Mouse (Mus musculus) myocyte (in vitro differentiated cells): ENCODE data around the gene Ndufb10. TPM values are rescaled to one million over a fixed set of nuclear protein-coding genes. Genes with fewer than 3 reads are reported as not detected.

Experiments used
- H3K27me3 ChIP-seq: one replicate; pipeline ENCODE4 v1.6.1; 2011; ENCODE audit not compliant: control insufficient read depth, insufficient read depth, insufficient read length
- H3K36me3 ChIP-seq: one replicate; pipeline ENCODE4 v1.6.1; 2011; ENCODE audit not compliant: control insufficient read depth, insufficient read depth
- H3K4me2 ChIP-seq: one replicate; pipeline ENCODE4 v1.6.1; 2011; ENCODE audit warnings: low read depth, control low read depth
- H3K4me3 ChIP-seq: one replicate; pipeline ENCODE4 v1.5.1; 2011; ENCODE audit warnings: mild to moderate bottlenecking, control low read depth, moderate library complexity
- H3K79me2 ChIP-seq: one replicate; pipeline ENCODE4 v1.6.1; 2011; ENCODE audit not compliant: control insufficient read depth, insufficient read depth
- H3ac ChIP-seq: one replicate; pipeline ENCODE4 v1.6.1; 2011; ENCODE audit not compliant: control insufficient read depth, insufficient read length
- CEBPB ChIP-seq: IDR thresholded peaks from 2 replicates; pipeline ENCODE4 v1.6.1; 2011; ENCODE audit warnings: mild to moderate bottlenecking, moderate library complexity; ENCODE audit not compliant: poor library complexity, insufficient read depth, severe bottlenecking
- E2F4 ChIP-seq: IDR thresholded peaks from one replicate; pipeline ENCODE4 v1.6.1; 2011; ENCODE audit warnings: mild to moderate bottlenecking, control low read depth, moderate library complexity; ENCODE audit not compliant: insufficient read depth
- MAX ChIP-seq: IDR thresholded peaks from one replicate; pipeline ENCODE4 v1.6.1; 2011; ENCODE audit warnings: low read depth, mild to moderate bottlenecking, control low read depth
- MYOD1 ChIP-seq, 3 experiments: IDR thresholded peaks; one replicate each; pipeline ENCODE4 v1.6.1; 2011; ENCODE audit warnings: control low read depth in 2 of 3, low read depth in 2 of 3, mild to moderate bottlenecking in 2 of 3, moderate library complexity in 1 of 3; ENCODE audit not compliant: insufficient read length in 2 of 3, control insufficient read depth in 1 of 3
- MYOG ChIP-seq, 3 experiments: IDR thresholded peaks; one replicate each; pipeline ENCODE4 v1.6.1; 2011; ENCODE audit warnings: control low read depth in 2 of 3, low read depth in 2 of 3, mild to moderate bottlenecking in 2 of 3; ENCODE audit not compliant: insufficient read length in 2 of 3, control insufficient read depth in 1 of 3, insufficient read depth in 1 of 3
- POLR2A ChIP-seq: IDR thresholded peaks from one replicate; pipeline ENCODE4 v1.6.1; 2011; ENCODE audit warnings: low read depth, mild to moderate bottlenecking, control low read depth, moderate library complexity; ENCODE audit not compliant: insufficient read length
- POLR2AphosphoS2 ChIP-seq: IDR thresholded peaks from one replicate; pipeline ENCODE4 v1.6.1; 2011; ENCODE audit warnings: low read depth, control low read depth; ENCODE audit not compliant: insufficient read length
- REST ChIP-seq: IDR thresholded peaks from one replicate; pipeline ENCODE4 v1.6.1; 2011; ENCODE audit warnings: mild to moderate bottlenecking, control low read depth, moderate library complexity; ENCODE audit not compliant: insufficient read depth, insufficient read length
- SRF ChIP-seq: IDR thresholded peaks from one replicate; pipeline ENCODE4 v1.6.1; 2011; ENCODE audit warnings: low read depth; ENCODE audit not compliant: control insufficient read depth, insufficient read length
- TCF12 ChIP-seq: IDR thresholded peaks from one replicate; pipeline ENCODE4 v1.6.1; 2011; ENCODE audit warnings: mild to moderate bottlenecking, control low read depth; ENCODE audit not compliant: poor library complexity, insufficient read depth, severe bottlenecking
- TCF3 ChIP-seq: IDR thresholded peaks from one replicate; pipeline ENCODE4 v1.6.1; 2011; ENCODE audit warnings: low read depth, control low read depth; ENCODE audit not compliant: insufficient read length
- USF1 ChIP-seq: IDR thresholded peaks from one replicate; pipeline ENCODE4 v1.6.1; 2011; ENCODE audit warnings: low read depth, mild to moderate bottlenecking, control low read depth, moderate library complexity
- polyA plus RNA-seq: library from polyadenylated mRNA; unstranded; fragments of >200 nt; fragmentation: generic; extraction: Trizol; gene quantifications from one replicate; pipeline ENCODE4 v1.2.1, GENCODE M21; 2012; ENCODE audit warnings: missing spikeins

Gene Ndufb10
- polyA plus RNA-seq, 1 experiment: 547 TPM

GRCm38 (mm10) chr17:24728184-24728583 lies 3.9 kb upstream of the Ndufb10 start:
- H3K4me2 ChIP-seq: no peak overlapping the region
- no peak for TF ChIP-seq MYOG (IDR thresholded peaks at IDR 0.05; ENCODE audit: control insufficient read depth in 1 of 3, insufficient read depth in 1 of 3, insufficient read length in 2 of 3, low read depth in 2 of 3)
- TF ChIP-seq E2F4: no peak
- no peak for TF ChIP-seq USF1
- TF ChIP-seq MAX: no peak
- no peak for TF ChIP-seq TCF12
- no peak for TF ChIP-seq MYOD1 (IDR thresholded peaks at IDR 0.05; ENCODE audit: control insufficient read depth in 1 of 3, insufficient read length in 2 of 3, low read depth in 2 of 3)
- no peak overlapping the region for H3ac ChIP-seq
- H3K36me3 ChIP-seq: no peaks in the 10 kb centered on the region
- H3K79me2 ChIP-seq: peaks cover 9% of the 10 kb centered on the region
- H3K4me3 ChIP-seq: no peak overlapping the region
- no peaks in the 10 kb centered on the region for H3K27me3 ChIP-seq

- Histone ChIP-seq H3K4me3 (no peak within 1 kb of the TSS), H3K27me3 (no peaks in the 10 kb centered on the region), H3K79me2 (peaks cover 12% of the 10 kb centered on the region), H3K36me3 (peaks cover under 1% of the 10 kb centered on the region), H3K4me2 (no peak within 1 kb of the TSS), H3ac (no peak within 1 kb of the TSS)
- no peak for TF ChIP-seq USF1
- TF ChIP-seq MYOD1 (IDR thresholded peaks at IDR 0.05; ENCODE audit: control insufficient read depth in 1 of 3, insufficient read length in 2 of 3, low read depth in 2 of 3): no peak
- no peak for TF ChIP-seq POLR2AphosphoS2
- TF ChIP-seq E2F4: no peak
- TF ChIP-seq MYOG (IDR thresholded peaks at IDR 0.05; ENCODE audit: control insufficient read depth in 1 of 3, insufficient read depth in 1 of 3, insufficient read length in 2 of 3, low read depth in 2 of 3): no peak
- TF ChIP-seq TCF3: no peak
- no peak for TF ChIP-seq POLR2A
- TF ChIP-seq SRF: no peak
- no peak for TF ChIP-seq REST
Measured at GRCm38 (mm10) chr17:24727618-24728017, 3.3 kb upstream of the Ndufb10 start, which contains the start of gene Rpl3l. Gene Rpl3l, plus strand, starts transcription at chr17:24727820.

- no peaks in the 10 kb centered on the region for H3K27me3 ChIP-seq
- no peak for TF ChIP-seq TCF12
- TF ChIP-seq USF1: no peak
- TF ChIP-seq MAX: no peak
- no peak for TF ChIP-seq POLR2A
- TF ChIP-seq MYOD1 (IDR thresholded peaks at IDR 0.05; ENCODE audit: control insufficient read depth in 1 of 3, insufficient read length in 2 of 3, low read depth in 2 of 3): no peak
- TF ChIP-seq MYOG (IDR thresholded peaks at IDR 0.05; ENCODE audit: control insufficient read depth in 1 of 3, insufficient read depth in 1 of 3, insufficient read length in 2 of 3, low read depth in 2 of 3): no peak
- TF ChIP-seq REST: no peak
- TF ChIP-seq CEBPB: no peak
- no peak for TF ChIP-seq SRF
- peaks cover 11% of the 10 kb centered on the region for H3K36me3 ChIP-seq
- H3K4me2 ChIP-seq: no peak overlapping the region
- no peak overlapping the region for H3K4me3 ChIP-seq
- H3K79me2 ChIP-seq: peaks cover 28% of the 10 kb centered on the region
- no peak overlapping the region for H3ac ChIP-seq
Measured at GRCm38 (mm10) chr17:24725637-24726390, 1.5 kb upstream of the Ndufb10 start.

- H3K79me2 ChIP-seq: peaks cover 35% of the 10 kb centered on the region
Measured at GRCm38 (mm10) chr17:24723881-24724180, 447 bp downstream of the Ndufb10 start.

GRCm38 (mm10) chr17:24723122-24723880 lies 977 bp downstream of the Ndufb10 start:
- peaks cover 11% of the 10 kb centered on the region for H3K36me3 ChIP-seq
- TF ChIP-seq USF1: no peak
- TF ChIP-seq MYOG (IDR thresholded peaks at IDR 0.05; ENCODE audit: control insufficient read depth in 1 of 3, insufficient read depth in 1 of 3, insufficient read length in 2 of 3, low read depth in 2 of 3): no peak
- no peak for TF ChIP-seq MYOD1 (IDR thresholded peaks at IDR 0.05; ENCODE audit: control insufficient read depth in 1 of 3, insufficient read length in 2 of 3, low read depth in 2 of 3)
- no peak for TF ChIP-seq SRF
- no peak for TF ChIP-seq REST
- TF ChIP-seq TCF12: no peak
- no peak for TF ChIP-seq POLR2A
- no peak for TF ChIP-seq TCF3
- H3K27me3 ChIP-seq: no peaks in the 10 kb centered on the region
- peaks cover 40% of the 10 kb centered on the region for H3K79me2 ChIP-seq
- peak overlapping the region; percentile 95 for H3K4me2 ChIP-seq
- H3ac ChIP-seq: peak overlapping the region; percentile 21
- H3K4me3 ChIP-seq: peak overlapping the region; percentile 77

More at GRCm38 (mm10) chr17:24723881-24724180, 447 bp downstream of the Ndufb10 start:
- Histone ChIP-seq H3K4me3 (peak overlapping the region; percentile 77), H3K36me3 (peaks cover 11% of the 10 kb centered on the region), H3K4me2 (peak overlapping the region; percentile 95), H3K27me3 (no peaks in the 10 kb centered on the region), H3ac (peak overlapping the region; percentile 21)
- no peak for TF ChIP-seq USF1
- no peak for TF ChIP-seq CEBPB
- TF ChIP-seq POLR2A: no peak
- no peak for TF ChIP-seq MYOG (IDR thresholded peaks at IDR 0.05; ENCODE audit: control insufficient read depth in 1 of 3, insufficient read depth in 1 of 3, insufficient read length in 2 of 3, low read depth in 2 of 3)
- TF ChIP-seq POLR2AphosphoS2: no peak
